Mouse (Mus musculus): ENCODE data around the gene Mfsd6. TPM values are rescaled to one million over a fixed set of nuclear protein-coding genes. Genes with fewer than 3 reads are reported as not detected.

Mfsd6 gene
- polyA plus RNA-seq (2016; fragmentation: Nextera tagmentation; extraction: Ambion mirVana): 0.79 and 1.2 TPM in 2 replicates

DNA sequence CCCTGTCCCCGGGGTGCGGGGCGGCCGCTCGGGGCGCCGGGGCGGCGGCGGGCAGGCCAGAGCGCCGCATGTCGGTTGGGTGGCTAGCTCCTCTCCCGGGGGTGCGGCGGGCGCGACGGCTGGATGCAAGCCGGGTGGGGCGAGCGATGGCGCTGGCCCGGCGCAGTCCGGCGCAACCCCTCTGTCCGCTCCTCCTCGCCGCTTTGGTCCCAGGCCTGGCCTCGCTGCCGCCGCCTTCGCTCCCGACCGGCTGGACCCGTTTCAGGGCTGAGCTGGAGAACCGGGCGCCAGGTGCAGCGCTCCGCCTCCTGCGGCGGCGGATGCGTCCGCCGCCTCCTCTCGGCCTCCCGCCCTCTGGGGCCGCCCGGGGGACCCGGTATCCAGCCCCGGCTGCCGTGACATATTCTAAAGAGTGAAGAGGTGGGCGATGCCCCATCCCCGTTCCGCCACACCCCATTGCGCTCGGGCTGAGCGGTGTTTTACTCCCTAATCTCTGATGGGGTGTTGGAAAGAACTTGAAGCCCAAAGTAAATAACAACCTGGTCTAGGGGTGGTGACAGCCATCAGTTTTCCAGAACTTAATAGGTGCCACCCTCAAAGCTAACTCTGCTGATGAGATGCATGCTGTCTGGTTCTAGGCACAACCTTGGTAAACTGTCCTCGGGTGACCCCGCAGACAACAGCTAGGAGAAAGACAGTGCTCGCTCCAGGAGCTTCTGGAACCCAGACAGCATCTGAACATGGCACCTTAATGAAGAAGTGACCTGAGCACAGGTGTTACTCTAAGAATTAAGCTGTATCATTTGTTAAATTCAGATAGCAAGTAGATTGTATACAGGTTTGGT, at the start of gene Mfsd6:
Mfsd6 (minus strand) TSS at position 407 of the 845 bp plus-strand sequence.
- H3K27me3 ChIP-seq: peaks cover 54% of the 10 kb centered on the region
- H3K9ac ChIP-seq (replicated peaks): peak within 1 kb of the TSS; percentile 77
- 2% methylated on average over 55 of the region's 63 CpGs for WGBS
- H3K27ac ChIP-seq: no peak within 1 kb of the TSS
- H3K4me3 ChIP-seq (replicated peaks): peak within 1 kb of the TSS; percentile 87
- H3K4me2 ChIP-seq: peak within 1 kb of the TSS; percentile 100
- H3K36me3 ChIP-seq: no peaks in the 10 kb centered on the region
- peak; percentile 48 for ATAC-seq (ENCODE audit: insufficient number of reproducible peaks, insufficient read depth, low FRiP score, low TSS enrichment, low read depth)
- no peaks in the 10 kb centered on the region for H3K9me3 ChIP-seq
- no peaks in the 10 kb centered on the region; the same call in 1 of the 2 replicates for H3K4me1 ChIP-seq (replicated peaks)

DNA sequence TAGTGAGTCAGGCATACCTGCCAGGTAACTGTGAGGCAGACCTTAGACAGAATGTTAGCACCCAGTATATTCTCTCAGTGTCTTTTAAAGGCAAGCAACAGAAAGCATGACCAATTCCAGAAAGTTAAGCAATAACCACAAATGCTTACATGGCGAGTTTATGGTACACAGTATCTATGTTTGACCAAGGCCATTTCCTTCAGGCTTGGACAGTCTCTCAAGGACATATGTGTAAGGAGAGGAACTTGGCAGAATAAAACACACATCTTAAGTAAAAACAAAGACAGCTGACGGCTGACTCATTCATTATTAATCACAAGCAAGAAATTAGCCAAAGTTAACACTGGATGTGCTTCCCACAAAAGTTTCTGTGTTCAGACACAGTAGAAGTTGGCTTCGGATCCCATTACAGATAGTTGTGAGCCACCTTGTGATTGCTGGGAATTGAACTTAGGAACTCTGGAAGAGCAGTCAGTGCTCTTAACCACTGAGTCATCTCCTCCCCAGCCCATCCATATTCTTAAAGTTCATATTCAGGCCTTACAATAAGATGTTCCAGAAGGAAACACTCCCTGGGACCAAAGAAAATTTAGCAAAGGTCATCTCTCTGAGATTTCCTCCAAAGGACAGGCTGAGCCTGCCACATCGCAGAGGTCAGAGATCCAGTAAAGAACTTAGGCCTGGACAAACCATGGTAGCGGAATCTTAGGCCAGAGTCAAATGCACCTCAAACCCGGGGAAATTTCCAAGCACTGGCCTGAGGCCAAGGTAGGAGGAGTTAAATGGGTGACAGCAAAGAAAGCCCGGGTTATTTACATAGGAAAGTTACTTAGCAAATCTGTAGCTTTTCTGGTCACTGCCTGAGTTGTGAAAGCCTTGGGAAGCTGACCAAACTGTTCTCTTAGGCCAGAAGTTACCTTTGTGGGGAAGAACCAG, 38.2 kb upstream of the Mfsd6 start:
- Histone ChIP-seq H3K36me3 (no peaks in the 10 kb centered on the region), H3K27me3 (no peaks in the 10 kb centered on the region), H3K4me1 (replicated peaks) (no peaks in the 10 kb centered on the region), H3K4me3 (replicated peaks) (no peak overlapping the region), H3K9me3 (no peaks in the 10 kb centered on the region), H3K9ac (replicated peaks) (no peak overlapping the region), H3K4me2 (no peak overlapping the region), H3K27ac (no peak overlapping the region)
- ATAC-seq (ENCODE audit: insufficient number of reproducible peaks, insufficient read depth, low FRiP score, low TSS enrichment, low read depth): no peak
- 84% methylated on average over 7 of the region's 7 CpGs for WGBS

DNA sequence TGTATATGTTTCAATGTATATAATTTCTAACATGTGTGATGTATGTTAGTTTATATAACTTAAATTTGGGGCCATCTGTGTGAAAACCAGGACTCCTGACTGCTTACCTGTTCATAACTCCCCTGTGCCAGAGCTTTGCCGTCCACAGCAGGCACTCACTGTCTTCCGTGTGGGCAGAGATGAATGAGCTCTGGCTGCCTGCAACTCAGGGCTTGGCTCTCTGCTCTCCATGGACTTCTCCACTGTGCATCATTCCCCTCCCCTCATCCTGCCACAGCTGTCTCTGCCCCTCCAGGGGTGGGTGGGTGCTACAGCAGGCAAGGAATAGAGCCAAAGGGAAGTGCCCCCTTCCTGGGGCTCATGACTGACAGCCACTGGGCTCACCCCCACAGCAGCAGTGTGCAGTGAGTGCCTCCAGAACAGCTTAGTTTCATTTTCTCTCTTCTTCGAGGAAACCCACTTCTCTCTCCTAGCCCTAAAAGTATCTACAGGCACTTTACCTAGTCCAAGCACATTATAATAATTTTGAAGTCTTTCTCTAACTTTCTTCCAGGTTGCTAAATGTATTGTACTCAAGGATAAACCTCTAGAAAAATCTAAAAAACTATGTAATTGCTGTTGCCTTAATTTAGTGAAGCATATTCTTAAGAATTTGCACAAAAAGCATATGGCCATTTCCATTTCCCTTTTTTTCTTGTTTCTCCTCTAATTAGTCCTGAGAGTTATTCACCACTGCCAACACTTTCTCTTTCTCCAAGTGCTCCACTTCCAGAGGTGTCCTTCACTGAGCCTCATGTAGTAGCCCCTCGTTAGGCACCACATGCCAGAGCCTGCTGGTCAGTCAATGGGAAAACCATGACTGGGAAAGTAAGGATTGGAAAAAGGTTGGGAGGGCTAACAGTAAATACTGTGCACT, 36.9 kb upstream of the Mfsd6 start:
- no peak overlapping the region for H3K4me2 ChIP-seq
- H3K36me3 ChIP-seq: no peaks in the 10 kb centered on the region
- no peak overlapping the region for H3K27ac ChIP-seq
- ATAC-seq (ENCODE audit: insufficient number of reproducible peaks, insufficient read depth, low FRiP score, low TSS enrichment, low read depth): no peak
- WGBS: 56% methylated on average over 4 of the region's 4 CpGs
- no peaks in the 10 kb centered on the region for H3K9me3 ChIP-seq
- H3K9ac ChIP-seq (replicated peaks): no peak overlapping the region
- H3K4me3 ChIP-seq (replicated peaks): no peak overlapping the region
- H3K4me1 ChIP-seq (replicated peaks): no peaks in the 10 kb centered on the region
- H3K27me3 ChIP-seq: no peaks in the 10 kb centered on the region

DNA sequence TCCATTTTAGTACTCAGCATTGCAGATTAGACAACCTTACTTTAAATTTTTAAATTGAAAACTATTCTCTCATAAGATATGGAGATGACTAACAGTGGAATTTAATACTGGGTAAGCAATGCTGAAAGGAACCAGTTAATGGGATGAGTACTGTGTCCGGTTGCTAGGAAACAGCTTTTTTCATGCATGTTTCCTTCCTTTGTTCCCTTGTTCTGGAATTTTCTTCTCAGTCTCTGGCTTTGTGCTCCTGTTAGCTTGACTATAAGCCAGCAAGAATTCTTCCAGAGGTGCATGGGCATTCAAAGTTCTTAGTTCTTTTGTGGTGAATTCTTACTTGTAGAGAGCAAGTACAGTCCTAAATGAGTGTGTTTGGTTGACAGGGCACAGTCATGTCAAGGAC, 30.9 kb upstream of the Mfsd6 start:
- no peaks in the 10 kb centered on the region for H3K9me3 ChIP-seq
- H3K4me3 ChIP-seq (replicated peaks): no peak overlapping the region
- no peak for ATAC-seq (ENCODE audit: insufficient number of reproducible peaks, insufficient read depth, low FRiP score, low TSS enrichment, low read depth)
- WGBS: 79% methylated on average over 1 of the region's 1 CpGs
- H3K4me1 ChIP-seq (replicated peaks): no peaks in the 10 kb centered on the region
- H3K36me3 ChIP-seq: no peaks in the 10 kb centered on the region
- no peak overlapping the region for H3K27ac ChIP-seq
- no peak overlapping the region for H3K4me2 ChIP-seq
- H3K27me3 ChIP-seq: no peaks in the 10 kb centered on the region
- H3K9ac ChIP-seq (replicated peaks): no peak overlapping the region

DNA sequence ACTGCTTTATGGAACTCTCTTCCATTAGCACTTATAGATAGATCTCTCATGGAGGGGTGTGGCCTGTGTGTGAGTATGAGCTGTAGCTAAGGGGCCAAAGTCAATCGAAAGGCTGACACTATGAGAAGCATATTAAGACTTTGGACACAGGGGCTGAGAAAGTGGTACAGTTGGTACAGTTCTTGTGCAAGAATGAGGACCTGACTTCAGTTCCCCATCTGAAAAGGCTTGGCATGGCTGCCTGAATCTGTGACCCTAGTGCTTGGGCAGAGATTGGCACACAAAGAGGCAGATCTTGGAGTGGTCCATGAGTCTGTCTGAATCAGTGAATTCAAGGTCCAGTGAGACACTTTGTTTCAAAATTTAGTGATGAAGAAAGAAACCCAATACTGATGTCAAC, 27.1 kb upstream of the Mfsd6 start:
- WGBS: 91% methylated on average over 1 of the region's 1 CpGs

DNA sequence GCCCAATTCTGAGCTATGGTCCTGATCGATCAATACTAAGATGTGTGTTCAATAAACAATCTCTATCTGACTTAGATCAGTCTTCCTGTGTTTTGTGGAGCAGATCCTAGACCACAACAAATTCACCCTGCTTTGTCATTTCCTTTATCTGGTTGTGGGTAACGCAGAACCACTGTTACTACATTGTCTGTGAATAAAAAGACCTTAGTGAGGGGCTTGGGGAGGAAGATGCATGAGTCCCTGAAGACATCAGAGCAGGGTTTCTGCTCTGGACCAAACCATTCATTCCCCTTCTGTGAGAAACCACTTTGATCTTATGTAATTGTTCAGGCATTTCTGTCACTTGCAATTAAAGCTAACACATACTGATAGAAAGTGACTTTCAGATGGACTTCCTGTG, 26.6 kb upstream of the Mfsd6 start:
- Histone ChIP-seq H3K4me2 (no peak overlapping the region), H3K9ac (replicated peaks) (no peak overlapping the region), H3K27me3 (no peaks in the 10 kb centered on the region), H3K27ac (no peak overlapping the region), H3K4me1 (replicated peaks) (no peaks in the 10 kb centered on the region), H3K36me3 (no peaks in the 10 kb centered on the region), H3K4me3 (replicated peaks) (no peak overlapping the region), H3K9me3 (no peaks in the 10 kb centered on the region)
- no peak for ATAC-seq (ENCODE audit: insufficient number of reproducible peaks, insufficient read depth, low FRiP score, low TSS enrichment, low read depth)
- WGBS: 85% methylated on average over 2 of the region's 2 CpGs

More for the DNA sequence above, 27.1 kb upstream of the Mfsd6 start:
- no peak for ATAC-seq (ENCODE audit: insufficient number of reproducible peaks, insufficient read depth, low FRiP score, low TSS enrichment, low read depth)
- no peaks in the 10 kb centered on the region for H3K36me3 ChIP-seq
- no peak overlapping the region for H3K4me2 ChIP-seq
- no peak overlapping the region for H3K27ac ChIP-seq
- no peaks in the 10 kb centered on the region for H3K9me3 ChIP-seq
- H3K4me3 ChIP-seq (replicated peaks): no peak overlapping the region
- H3K27me3 ChIP-seq: no peaks in the 10 kb centered on the region
- no peak overlapping the region for H3K9ac ChIP-seq (replicated peaks)
- no peaks in the 10 kb centered on the region for H3K4me1 ChIP-seq (replicated peaks)

DNA sequence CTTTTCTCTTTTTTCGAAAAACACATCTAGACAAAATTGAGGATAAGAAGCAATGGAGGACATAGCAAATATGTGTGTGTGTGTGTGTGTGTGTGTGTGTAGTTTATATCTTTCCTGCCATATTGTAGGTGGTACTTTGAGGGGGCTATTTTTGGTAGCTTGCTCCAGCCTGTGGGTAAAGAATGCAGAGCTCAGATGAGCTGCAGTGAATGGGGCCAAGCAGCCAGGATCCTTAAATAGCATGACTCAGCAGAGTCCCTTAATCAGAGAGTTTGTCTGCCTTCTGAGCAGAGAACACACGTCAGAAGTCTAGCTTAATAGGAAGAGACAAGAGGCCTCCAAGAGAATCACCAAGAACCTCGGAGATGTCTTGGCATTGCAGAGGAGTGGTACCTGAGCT, 25.4 kb upstream of the Mfsd6 start:
- Histone ChIP-seq H3K4me1 (replicated peaks) (no peaks in the 10 kb centered on the region), H3K27ac (no peak overlapping the region), H3K27me3 (no peaks in the 10 kb centered on the region), H3K36me3 (no peaks in the 10 kb centered on the region), H3K4me3 (replicated peaks) (no peak overlapping the region), H3K4me2 (no peak overlapping the region), H3K9me3 (no peaks in the 10 kb centered on the region), H3K9ac (replicated peaks) (no peak overlapping the region)
- ATAC-seq (ENCODE audit: insufficient number of reproducible peaks, insufficient read depth, low FRiP score, low TSS enrichment, low read depth): no peak
- 78% methylated on average over 3 of the region's 3 CpGs for WGBS

DNA sequence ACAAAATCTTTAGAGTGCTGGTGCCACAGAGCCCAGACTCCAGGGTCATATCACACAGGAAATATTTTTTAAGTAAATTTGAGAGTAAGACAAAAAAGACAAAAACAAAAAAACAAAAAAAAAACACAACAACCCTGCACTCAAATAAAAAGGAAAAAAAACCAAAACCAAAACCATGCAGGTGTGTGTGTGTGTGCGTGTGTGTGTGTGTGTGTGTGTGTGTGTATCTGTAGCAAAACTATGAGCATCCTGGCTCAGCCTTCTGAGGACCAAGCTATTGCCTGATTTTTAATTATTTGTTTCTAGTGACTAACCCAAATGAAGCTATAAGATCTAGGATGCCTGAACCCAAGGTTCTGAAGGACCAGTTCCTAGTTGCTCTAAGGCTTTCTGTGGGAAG, 24.4 kb upstream of the Mfsd6 start:
- WGBS: 83% methylated on average over 1 of the region's 1 CpGs

DNA sequence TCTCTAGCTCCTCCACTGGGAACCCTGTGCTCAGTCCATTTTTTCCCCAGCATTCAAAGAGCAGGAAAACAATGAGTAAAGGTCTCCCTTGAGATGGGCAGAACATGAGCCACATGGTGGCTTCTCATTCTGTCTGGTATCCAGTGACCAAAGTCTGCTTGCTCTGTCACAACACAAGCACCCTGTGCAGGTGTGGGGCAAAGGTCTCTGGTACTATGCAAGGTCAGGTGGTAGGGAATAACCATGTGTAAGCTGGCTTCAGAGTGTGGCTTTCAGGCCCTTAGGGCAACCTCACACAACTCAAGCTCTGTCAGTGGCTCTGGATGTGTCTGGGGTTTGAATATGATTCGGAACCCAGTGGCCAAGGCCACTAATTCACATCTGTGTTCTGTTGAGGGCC, 22.7 kb upstream of the Mfsd6 start:
- no peaks in the 10 kb centered on the region for H3K4me1 ChIP-seq (replicated peaks)
- H3K4me3 ChIP-seq (replicated peaks): no peak overlapping the region
- H3K9me3 ChIP-seq: no peaks in the 10 kb centered on the region
- no peak overlapping the region for H3K4me2 ChIP-seq
- no peak overlapping the region for H3K27ac ChIP-seq
- H3K9ac ChIP-seq (replicated peaks): no peak overlapping the region
- H3K27me3 ChIP-seq: no peaks in the 10 kb centered on the region
- ATAC-seq (ENCODE audit: insufficient number of reproducible peaks, insufficient read depth, low FRiP score, low TSS enrichment, low read depth): no peak
- H3K36me3 ChIP-seq: no peaks in the 10 kb centered on the region
- 96% methylated on average over 1 of the region's 1 CpGs for WGBS

More for the DNA sequence above, 24.4 kb upstream of the Mfsd6 start:
- Histone ChIP-seq H3K27me3 (no peaks in the 10 kb centered on the region), H3K9ac (replicated peaks) (no peak overlapping the region), H3K4me2 (no peak overlapping the region), H3K27ac (no peak overlapping the region), H3K4me3 (replicated peaks) (no peak overlapping the region), H3K9me3 (no peaks in the 10 kb centered on the region), H3K36me3 (no peaks in the 10 kb centered on the region), H3K4me1 (replicated peaks) (no peaks in the 10 kb centered on the region)
- no peak for ATAC-seq (ENCODE audit: insufficient number of reproducible peaks, insufficient read depth, low FRiP score, low TSS enrichment, low read depth)

DNA sequence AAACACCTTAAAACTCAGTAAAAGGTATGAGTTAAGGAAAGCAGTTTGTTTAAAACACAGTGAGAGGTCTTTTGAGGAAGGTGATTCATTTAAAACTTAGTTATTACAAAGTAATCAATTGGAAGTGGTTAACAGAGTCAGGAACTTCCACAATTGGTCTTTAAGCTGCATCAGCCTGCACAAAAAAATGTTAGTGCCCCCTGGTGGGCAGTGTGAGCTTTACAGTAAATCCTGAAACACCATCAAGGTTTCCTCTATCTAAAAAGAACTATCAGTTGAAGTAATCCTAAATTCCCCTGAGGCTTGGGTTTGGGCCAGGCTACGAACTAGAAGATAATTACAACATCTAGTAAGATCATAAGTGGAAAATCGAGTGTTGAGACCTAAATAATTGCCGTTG, 21.0 kb upstream of the Mfsd6 start:
- ATAC-seq (ENCODE audit: insufficient number of reproducible peaks, insufficient read depth, low FRiP score, low TSS enrichment, low read depth): no peak
- no peaks in the 10 kb centered on the region for H3K4me1 ChIP-seq (replicated peaks)
- no peaks in the 10 kb centered on the region for H3K27me3 ChIP-seq
- no peaks in the 10 kb centered on the region for H3K9me3 ChIP-seq
- H3K4me2 ChIP-seq: no peak overlapping the region
- H3K4me3 ChIP-seq (replicated peaks): no peak overlapping the region
- H3K27ac ChIP-seq: no peak overlapping the region
- H3K9ac ChIP-seq (replicated peaks): no peak overlapping the region
- H3K36me3 ChIP-seq: no peaks in the 10 kb centered on the region
- 24% methylated on average over 3 of the region's 3 CpGs for whole genome bisulfite sequencing

All from limb, embryonic 12.5 days (tissue).